Mouse (Mus musculus): ENCODE data around the gene Rgp1. TPM values are rescaled to one million over a fixed set of nuclear protein-coding genes. Genes with fewer than 3 reads are reported as not detected.

The Rgp1 gene
- polyA plus RNA-seq, 1 experiment from 2014 or later: 31.9 TPM

DNA sequence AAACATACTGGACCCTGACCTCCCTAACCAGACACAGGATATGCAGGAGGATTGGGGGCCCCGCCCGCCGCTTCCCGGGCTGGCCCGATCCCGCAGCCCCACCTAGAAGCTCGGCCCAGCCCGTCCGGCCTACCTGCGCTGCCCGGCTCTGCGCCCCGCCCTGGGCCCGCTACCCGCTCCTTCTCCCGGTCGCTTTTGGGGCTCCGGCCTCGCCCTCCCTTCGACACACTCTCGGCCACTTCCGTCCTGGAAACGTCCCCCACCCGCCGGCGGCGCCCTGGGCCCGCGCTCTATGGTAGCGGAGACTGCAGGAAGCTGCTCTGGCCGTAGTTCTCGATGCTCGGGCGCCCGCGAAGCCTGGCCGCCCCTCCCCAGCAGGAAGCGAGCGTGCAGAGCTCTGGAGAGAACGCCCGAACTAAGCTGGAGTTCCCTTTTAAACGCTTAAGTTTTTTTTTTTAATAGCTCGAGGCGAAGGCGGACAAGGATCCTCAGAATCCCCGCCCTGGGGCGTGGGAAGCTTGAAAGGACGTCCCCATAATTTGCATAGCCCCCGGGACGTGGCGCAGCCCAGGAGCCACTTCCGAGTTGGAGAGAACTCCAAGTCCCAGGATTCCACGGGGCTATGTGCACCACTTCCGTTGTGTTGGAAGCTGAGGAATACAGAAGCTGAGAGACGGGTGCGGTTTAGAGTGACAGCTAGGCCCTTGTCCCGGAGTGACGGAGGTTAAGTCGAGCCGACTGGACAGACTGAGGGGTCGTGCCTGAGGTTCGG lies 16.3 kb upstream of the Rgp1 start, which contains the start of the genes Creb3 and Tln1:
Gene Creb3 (plus strand): TSS at position 336 of the 772 bp plus-strand sequence.
Gene Tln1 (minus strand): TSS at position 695 of the 772 bp plus-strand sequence.
- ATAC-seq (ENCODE audit: insufficient read depth) (peak; percentile 90), DNase-seq (peak; percentile 98)
- H3K4me3 ChIP-seq (ENCODE audit: low read depth, low read length): peak within 1 kb of the TSS; percentile 85
- peak within 1 kb of the TSS; percentile 100 for H3K27ac ChIP-seq (ENCODE audit: low read depth)
- peaks cover 35% of the 10 kb centered on the region for H3K4me1 ChIP-seq (ENCODE audit: insufficient read depth)
- no peaks in the 10 kb centered on the region for H3K9me3 ChIP-seq (ENCODE audit: low read depth, low read length)
- H3K36me3 ChIP-seq (ENCODE audit: insufficient read depth): peaks cover 27% of the 10 kb centered on the region
- peak within 1 kb of the TSS; percentile 92 for H3K4me2 ChIP-seq
- TF ChIP-seq CTCF (IDR thresholded peaks at IDR 0.05; ENCODE audit: low read depth): 0 out of 2 replicates have a peak, but pooled peaks have one; percentile 2
- H3K27me3 ChIP-seq (ENCODE audit: insufficient read depth, low read length): no peaks in the 10 kb centered on the region
- under 1% methylated on average over 62 of the region's 62 CpGs for WGBS
- peak within 1 kb of the TSS; percentile 96 for H3K9ac ChIP-seq

DNA sequence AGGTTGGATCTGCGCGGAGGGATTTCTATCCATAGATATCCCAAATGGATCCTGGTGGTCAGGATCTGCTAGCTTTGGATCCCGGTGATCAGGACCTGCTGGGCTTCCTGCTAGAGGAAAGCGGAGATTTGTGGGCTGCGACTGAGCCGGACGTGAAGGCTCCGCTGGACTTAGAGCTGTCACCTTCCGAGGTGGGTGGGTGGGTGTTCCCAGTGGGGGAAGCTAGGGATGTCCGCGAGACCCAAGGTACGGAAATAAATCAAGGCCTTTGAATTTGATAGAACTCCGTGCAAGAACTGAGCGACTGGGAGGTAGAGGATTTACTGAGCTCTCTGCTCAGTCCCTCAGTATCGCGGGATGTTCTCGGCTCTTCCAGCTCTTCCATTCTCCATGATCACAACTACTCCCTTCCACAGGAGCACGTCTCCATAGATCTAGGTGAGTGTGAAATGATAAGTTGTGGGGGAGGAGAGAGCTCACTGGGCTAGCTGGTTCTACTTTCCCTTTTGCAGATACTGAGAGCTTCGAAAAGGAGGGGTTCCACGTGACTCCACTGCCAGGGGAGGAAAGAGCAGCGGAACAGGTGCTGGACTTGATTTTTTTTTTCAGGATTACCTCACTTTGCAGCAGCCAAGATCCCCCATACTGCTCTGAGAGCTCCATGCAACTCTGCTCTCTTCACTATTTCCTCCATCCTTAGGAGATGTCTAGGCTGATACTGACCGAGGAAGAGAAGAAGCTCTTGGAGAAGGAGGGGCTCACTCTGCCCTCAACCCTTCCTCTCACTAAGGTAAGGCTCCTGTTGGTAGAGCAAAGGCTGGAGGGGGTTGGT lies 15.5 kb upstream of the Rgp1 start:
- WGBS: 4% methylated on average over 22 of the region's 22 CpGs
- peaks cover 35% of the 10 kb centered on the region for H3K36me3 ChIP-seq (ENCODE audit: insufficient read depth)
- no peak for TF ChIP-seq CTCF (IDR thresholded peaks at IDR 0.05; ENCODE audit: low read depth)
- peak overlapping the region; percentile 85 for H3K4me3 ChIP-seq (ENCODE audit: low read depth, low read length)
- DNase-seq (no peak), ATAC-seq (ENCODE audit: insufficient read depth) (peak; percentile 3)
- peak overlapping the region; percentile 92 for H3K4me2 ChIP-seq
- H3K27ac ChIP-seq (ENCODE audit: low read depth): peak overlapping the region; percentile 100
- no peaks in the 10 kb centered on the region for H3K27me3 ChIP-seq (ENCODE audit: insufficient read depth, low read length)
- peaks cover 28% of the 10 kb centered on the region for H3K4me1 ChIP-seq (ENCODE audit: insufficient read depth)
- no peaks in the 10 kb centered on the region for H3K9me3 ChIP-seq (ENCODE audit: low read depth, low read length)
- peak overlapping the region; percentile 96 for H3K9ac ChIP-seq

DNA sequence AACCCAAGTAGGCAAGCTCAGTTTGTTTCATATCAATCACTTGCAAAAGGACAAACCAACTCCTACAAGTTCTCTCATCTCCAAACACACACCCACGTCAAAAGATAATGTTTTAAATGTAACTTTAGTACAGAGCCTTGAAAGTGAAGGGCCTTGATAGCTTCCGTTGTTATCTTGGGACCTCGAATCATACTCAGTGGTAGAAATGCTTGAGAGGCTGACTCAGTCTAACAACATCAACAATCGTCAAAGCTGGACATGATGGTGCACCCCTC lies 15.0 kb upstream of the Rgp1 start:
- H3K9ac ChIP-seq: peak overlapping the region; percentile 96; the same call in 1 of the 2 replicates
- ATAC-seq (ENCODE audit: insufficient read depth): no peak
- WGBS: 74% methylated on average over 4 of the region's 4 CpGs
- peak overlapping the region; percentile 92 for H3K4me2 ChIP-seq
- no peak overlapping the region for H3K27ac ChIP-seq (ENCODE audit: low read depth)
- TF ChIP-seq CTCF (IDR thresholded peaks at IDR 0.05; ENCODE audit: low read depth): no peak
- peaks cover 40% of the 10 kb centered on the region for H3K36me3 ChIP-seq (ENCODE audit: insufficient read depth)
- DNase-seq: no peak
- H3K27me3 ChIP-seq (ENCODE audit: insufficient read depth, low read length): no peaks in the 10 kb centered on the region
- peak overlapping the region; percentile 85 for H3K4me3 ChIP-seq (ENCODE audit: low read depth, low read length)
- peaks cover 23% of the 10 kb centered on the region for H3K4me1 ChIP-seq (ENCODE audit: insufficient read depth)
- H3K9me3 ChIP-seq (ENCODE audit: low read depth, low read length): no peaks in the 10 kb centered on the region

DNA sequence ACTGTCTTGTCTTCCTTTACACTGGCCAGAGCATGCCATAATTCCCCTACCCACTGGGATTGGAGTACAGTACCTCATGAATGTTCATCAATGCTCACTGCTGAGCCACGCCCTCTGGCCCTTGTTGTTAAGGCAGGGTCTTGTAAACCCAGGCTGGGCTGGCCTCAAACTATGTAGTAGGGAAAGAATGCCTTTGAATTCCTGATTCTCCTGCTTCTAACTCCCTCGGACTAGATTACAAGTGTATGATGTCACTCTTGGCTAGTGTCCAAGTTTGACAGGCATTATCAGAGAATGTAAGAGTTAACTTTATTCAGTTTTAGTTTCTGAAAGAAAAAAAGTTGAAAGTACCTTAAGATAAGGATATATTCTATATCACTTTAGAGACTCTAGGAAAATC lies 14.3 kb upstream of the Rgp1 start:
- H3K9me3 ChIP-seq (ENCODE audit: low read depth, low read length): no peaks in the 10 kb centered on the region
- DNase-seq (peak; percentile 59), ATAC-seq (ENCODE audit: insufficient read depth) (no peak)
- H3K9ac ChIP-seq: no peak overlapping the region
- no peaks in the 10 kb centered on the region for H3K27me3 ChIP-seq (ENCODE audit: insufficient read depth, low read length)
- no peak for TF ChIP-seq CTCF (IDR thresholded peaks at IDR 0.05; ENCODE audit: low read depth)
- H3K4me3 ChIP-seq (ENCODE audit: low read depth, low read length): no peak overlapping the region
- WGBS: 39% methylated on average over 2 of the region's 2 CpGs
- no peak overlapping the region for H3K27ac ChIP-seq (ENCODE audit: low read depth)
- H3K4me2 ChIP-seq: no peak overlapping the region
- H3K4me1 ChIP-seq (ENCODE audit: insufficient read depth): peaks cover 17% of the 10 kb centered on the region; the same call in 1 of the 2 replicates
- peaks cover 47% of the 10 kb centered on the region for H3K36me3 ChIP-seq (ENCODE audit: insufficient read depth)

DNA sequence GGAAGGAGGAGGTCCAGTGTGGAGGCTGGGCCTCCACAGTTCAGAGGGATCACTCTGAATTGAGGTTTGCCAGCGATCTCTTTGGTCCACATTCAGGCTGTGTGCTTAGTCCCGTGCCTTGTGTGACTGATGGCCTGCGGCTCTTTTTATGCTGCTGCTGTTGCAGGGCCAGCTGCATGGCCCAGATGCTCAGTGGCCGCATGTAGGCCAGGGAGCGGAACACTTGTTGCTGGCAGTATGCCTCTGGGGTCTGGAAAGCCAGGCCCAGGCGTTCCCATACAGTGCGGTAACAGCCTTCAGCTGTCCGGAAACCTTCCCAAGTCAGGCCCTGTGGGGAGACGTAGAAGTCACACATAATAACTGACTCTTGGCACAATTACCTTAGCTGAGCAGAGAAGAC lies 11.4 kb upstream of the Rgp1 start:
- Histone ChIP-seq H3K9me3 (ENCODE audit: low read depth, low read length) (no peaks in the 10 kb centered on the region), H3K4me1 (ENCODE audit: insufficient read depth) (no peaks in the 10 kb centered on the region), H3K36me3 (ENCODE audit: insufficient read depth) (peaks cover 76% of the 10 kb centered on the region), H3K4me2 (no peak overlapping the region), H3K4me3 (ENCODE audit: low read depth, low read length) (no peak overlapping the region), H3K27ac (ENCODE audit: low read depth) (no peak overlapping the region), H3K27me3 (ENCODE audit: insufficient read depth, low read length) (no peaks in the 10 kb centered on the region), H3K9ac (no peak overlapping the region)
- WGBS: 86% methylated on average over 9 of the region's 9 CpGs
- no peak for DNase-seq
- ATAC-seq (ENCODE audit: insufficient read depth): no peak
- no peak for TF ChIP-seq CTCF (IDR thresholded peaks at IDR 0.05; ENCODE audit: low read depth)

DNA sequence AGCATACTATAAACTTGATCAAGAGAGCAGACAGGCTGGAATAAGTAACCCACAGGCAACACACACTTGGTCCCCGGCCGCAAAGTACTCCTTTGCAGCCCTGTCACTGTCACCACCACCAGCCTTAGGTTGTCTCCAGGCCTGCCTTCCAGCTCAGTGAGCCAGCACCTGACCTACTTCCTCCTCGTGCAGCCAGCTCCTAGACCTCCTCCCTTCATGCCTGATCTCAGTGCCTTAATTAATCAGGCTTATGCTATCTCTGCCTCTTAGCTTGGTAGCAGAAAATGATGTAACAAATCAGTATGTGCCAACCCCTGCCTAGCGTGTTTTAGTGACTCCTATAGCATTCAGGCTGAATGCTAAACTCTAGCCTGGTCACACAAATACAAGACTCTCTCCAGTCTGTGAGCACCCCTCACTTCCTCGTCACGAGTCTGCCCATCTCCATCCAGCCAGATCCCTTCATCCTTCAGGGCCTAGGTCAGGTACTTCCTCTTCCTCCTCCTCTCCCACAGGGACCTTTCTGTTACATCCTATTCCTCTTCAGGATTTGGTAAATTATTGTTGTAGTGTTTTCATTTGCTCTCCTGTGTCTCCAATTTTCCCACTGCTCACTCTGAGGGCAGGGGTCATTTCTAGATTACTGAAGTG lies 7.0 kb upstream of the Rgp1 start:
- ATAC-seq (ENCODE audit: insufficient read depth) (no peak), DNase-seq (no peak)
- TF ChIP-seq CTCF (IDR thresholded peaks at IDR 0.05; ENCODE audit: low read depth): no peak
- H3K27ac ChIP-seq (ENCODE audit: low read depth): no peak overlapping the region
- WGBS: 78% methylated on average over 6 of the region's 6 CpGs
- H3K4me2 ChIP-seq: no peak overlapping the region
- H3K9ac ChIP-seq: no peak overlapping the region
- no peaks in the 10 kb centered on the region for H3K9me3 ChIP-seq (ENCODE audit: low read depth, low read length)
- peaks cover 76% of the 10 kb centered on the region for H3K36me3 ChIP-seq (ENCODE audit: insufficient read depth)
- no peaks in the 10 kb centered on the region for H3K27me3 ChIP-seq (ENCODE audit: insufficient read depth, low read length)
- H3K4me3 ChIP-seq (ENCODE audit: low read depth, low read length): no peak overlapping the region
- no peaks in the 10 kb centered on the region for H3K4me1 ChIP-seq (ENCODE audit: insufficient read depth)
